Mouse (Mus musculus) right cerebral cortex, postnatal 25 days (tissue): ENCODE data around the gene Macf1.

Source experiments
- DNase-seq: peaks from one replicate; pipeline ENCODE4 v3.0.0; 2022

Macf1 gene

GRCm38 (mm10) chr4:123591026-123591635 is 93.0 kb downstream of the Macf1 start:
- DNase-seq: no peak

GRCm38 (mm10) chr4:123589496-123589895 is 94.7 kb downstream of the Macf1 start:
- DNase-seq: no peak

GRCm38 (mm10) chr4:123588353-123589301 is 95.5 kb downstream of the Macf1 start:
- DNase-seq: no peak

- DNase-seq: no peak
These were observed 96.5 kb downstream of the Macf1 start for GRCm38 (mm10) chr4:123587616-123588015.

- DNase-seq: no peak
These were observed 99.5 kb downstream of the Macf1 start for GRCm38 (mm10) chr4:123584720-123585093.

- DNase-seq: no peak
These were observed 100.0 kb downstream of the Macf1 start for GRCm38 (mm10) chr4:123584084-123584719.

- no peak for DNase-seq
These were observed 106.6 kb downstream of the Macf1 start for GRCm38 (mm10) chr4:123577469-123578088.

- no peak for DNase-seq
These were observed 111.5 kb downstream of the Macf1 start for GRCm38 (mm10) chr4:123572434-123573336.

GRCm38 (mm10) chr4:123571869-123572268 is 112.3 kb downstream of the Macf1 start:
- DNase-seq: no peak

GRCm38 (mm10) chr4:123565291-123565861 is 118.8 kb downstream of the Macf1 start:
- no peak for DNase-seq

- no peak for DNase-seq
These were observed 119.9 kb downstream of the Macf1 start for GRCm38 (mm10) chr4:123564051-123564791.

- DNase-seq: no peak
These were observed 121.9 kb downstream of the Macf1 start for GRCm38 (mm10) chr4:123562177-123562815.

- no peak for DNase-seq
These were observed 123.3 kb downstream of the Macf1 start for GRCm38 (mm10) chr4:123560896-123561295.

- DNase-seq: no peak
These were observed 125.7 kb downstream of the Macf1 start for GRCm38 (mm10) chr4:123558496-123558895.

GRCm38 (mm10) chr4:123555251-123555650 is 128.9 kb downstream of the Macf1 start:
- no peak for DNase-seq

GRCm38 (mm10) chr4:123552689-123553088 is 131.5 kb downstream of the Macf1 start:
- no peak for DNase-seq

- no peak for DNase-seq
These were observed 135.8 kb downstream of the Macf1 start for GRCm38 (mm10) chr4:123548317-123548716.

GRCm38 (mm10) chr4:123543691-123544090 is 140.5 kb downstream of the Macf1 start:
- DNase-seq: no peak

- peak; percentile 76 for DNase-seq
These were observed 148.9 kb downstream of the Macf1 start for GRCm38 (mm10) chr4:123535271-123535670.

GRCm38 (mm10) chr4:123532001-123532400 is 152.2 kb downstream of the Macf1 start:
- DNase-seq: no peak
